9 mouse cellular contexts compared by ENCODE assay signal in the genomic region with DNA sequence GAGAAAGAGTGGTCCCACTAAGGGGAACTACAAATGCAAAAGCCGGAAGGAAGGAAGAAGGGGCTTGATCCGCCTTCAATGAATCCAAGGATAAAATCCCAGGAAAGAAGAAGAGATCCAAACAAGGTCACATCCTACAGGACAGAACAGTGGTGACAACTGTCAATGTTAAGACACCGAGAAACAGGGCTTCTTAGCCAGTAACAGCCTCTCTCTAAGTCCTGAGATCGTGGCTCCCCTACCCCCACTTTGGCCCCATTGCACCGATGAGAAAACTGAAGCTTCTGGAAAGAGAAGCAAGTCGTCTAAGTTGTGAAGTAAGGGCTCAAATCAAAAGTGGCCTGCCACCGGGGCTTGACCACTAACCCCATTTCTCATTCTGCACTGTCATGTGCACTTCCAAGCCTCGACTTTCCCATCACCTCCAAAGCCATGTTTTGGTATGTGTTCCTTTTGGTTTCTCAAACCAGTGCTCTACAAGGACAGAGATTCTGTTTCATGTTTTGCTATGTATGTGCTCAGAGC. TPM values are rescaled to one million over a fixed set of nuclear protein-coding genes. Genes with fewer than 3 reads are reported as not detected.
A peak's percentile ranks its signal among the peaks of the same experiment; 100 is the strongest.
DNase-seq lines count a peak whose midpoint lies in the region; ATAC-seq lines count a peak whose summit lies in the region.
"Had no signal": no experiment of that assay in that cellular context is flagged by ENCODE, and none has a peak within 500 bp of the region (broad histone marks: within the 10 kb centered on the region; RNA-seq: fewer than 3 reads in every experiment).

No protein-coding gene starts in this region.

- peak overlapping the region; percentile 91 for H3K4me2 ChIP-seq in heart, embryonic 13.5 days
- H3K4me2 ChIP-seq in forebrain, embryonic 12.5 days = peak overlapping the region; percentile 80
- H3K4me2 ChIP-seq in liver, embryonic 12.5 days = peak overlapping the region; percentile 96

- ATAC-seq in heart, embryonic 13.5 days (ENCODE audit: extremely low read depth, insufficient number of reproducible peaks, low FRiP score, low TSS enrichment) = no peak
- no peak for ATAC-seq in forebrain, embryonic 12.5 days (ENCODE audit: low FRiP score)
- no peak for ATAC-seq in liver, embryonic 12.5 days

- H3K4me3 ChIP-seq in heart, embryonic 13.5 days = peak overlapping the region; percentile 94
- peak overlapping the region; percentile 62; the same call in 1 of the 2 replicates for H3K4me3 ChIP-seq in forebrain, embryonic 12.5 days (replicated peaks)
- no peak overlapping the region for H3K4me3 ChIP-seq in liver, embryonic 12.5 days

- peak overlapping the region; percentile 73; the same call in 1 of the 2 replicates for H3K9ac ChIP-seq in heart, embryonic 13.5 days
- peak overlapping the region; percentile 38; the same call in 1 of the 2 replicates for H3K9ac ChIP-seq in forebrain, embryonic 12.5 days
- no peak overlapping the region for H3K9ac ChIP-seq in liver, embryonic 12.5 days

- H3K9me3 ChIP-seq in heart, embryonic 13.5 days = no peaks in the 10 kb centered on the region
- no peaks in the 10 kb centered on the region for H3K9me3 ChIP-seq in forebrain, embryonic 12.5 days
- H3K9me3 ChIP-seq in liver, embryonic 12.5 days (replicated peaks) = no peaks in the 10 kb centered on the region

- no peaks in the 10 kb centered on the region for H3K27me3 ChIP-seq in heart, embryonic 13.5 days (replicated peaks)
- peaks cover 15% of the 10 kb centered on the region for H3K27me3 ChIP-seq in forebrain, embryonic 12.5 days
- peaks cover 45% of the 10 kb centered on the region for H3K27me3 ChIP-seq in liver, embryonic 12.5 days (replicated peaks)

- DNase-seq in heart, adult 8-10 months (ENCODE audit: low spot score) = no peak
- peak; percentile 17 for DNase-seq in 3T3-L1 (ENCODE audit: low read depth, low spot score)
- no peak for DNase-seq in MN1 (ENCODE audit: low spot score)
- no peak for DNase-seq in urinary bladder, postnatal 10 days (ENCODE audit: low spot score)
- no peak for DNase-seq in kidney, adult 18-20 months

- no peak overlapping the region for H3K27ac ChIP-seq in heart, embryonic 13.5 days (replicated peaks)
- H3K27ac ChIP-seq in forebrain, embryonic 12.5 days = no peak overlapping the region
- no peak overlapping the region for H3K27ac ChIP-seq in liver, embryonic 12.5 days

- H3K4me1 ChIP-seq in heart, embryonic 13.5 days = peaks cover 59% of the 10 kb centered on the region
- H3K4me1 ChIP-seq in forebrain, embryonic 12.5 days = peaks cover 30% of the 10 kb centered on the region
- H3K4me1 ChIP-seq in liver, embryonic 12.5 days = peaks cover 73% of the 10 kb centered on the region

- 52% methylated on average over 8 of the region's 8 CpGs for WGBS in heart, embryonic 13.5 days
- 55% methylated on average over 8 of the region's 8 CpGs for WGBS in forebrain, embryonic 12.5 days
- 36% methylated on average over 8 of the region's 8 CpGs for WGBS in liver, embryonic 12.5 days (ENCODE audit: insufficient replicate concordance)

- peaks cover 4% of the 10 kb centered on the region; the same call in 1 of the 2 replicates for H3K36me3 ChIP-seq in heart, embryonic 13.5 days
- H3K36me3 ChIP-seq in forebrain, embryonic 12.5 days (replicated peaks) = no peaks in the 10 kb centered on the region
- 0 out of 2 replicates have a peak, but pooled peaks cover 3% of the 10 kb centered on the region for H3K36me3 ChIP-seq in liver, embryonic 12.5 days
- H3K36me3 ChIP-seq: G1E had no signal

RNA-seq across cellular contexts. Expression of a gene that starts 1.2 kb away (rescaled TPM):
- polyA plus RNA-seq in heart, embryonic 13.5 days (2015; fragmentation: Nextera tagmentation; extraction: Ambion mirVana) = 8.8 and 9.7 TPM in 2 replicates
- total RNA-seq in heart, adult 8-10 months (2022) = 10 to 100 TPM in 3 of 4 experiments, 1 to 10 TPM in 1; 8.9 to 12.8 (median 11.6) TPM
- 7.6 and 13.4 TPM in 2 replicates for polyA plus RNA-seq in forebrain, embryonic 12.5 days (2016; fragmentation: Nextera tagmentation; extraction: Ambion mirVana)
- polyA plus RNA-seq in liver, embryonic 12.5 days (2016; fragmentation: Nextera tagmentation; extraction: Ambion mirVana) = 8.1 and 9.9 TPM in 2 replicates
